Mouse (Mus musculus) C2C12 (cell line): ENCODE results near the gene Slc25a13. TPM values are rescaled to one million over a fixed set of nuclear protein-coding genes. Genes with fewer than 3 reads are reported as not detected.

Source experiments
- H3K27me3 ChIP-seq: one replicate; pipeline ENCODE4 v1.6.1; 2011; ENCODE audit not compliant: control insufficient read depth, insufficient read depth, insufficient read length
- H3K36me3 ChIP-seq: one replicate; pipeline ENCODE4 v1.6.1; 2011; ENCODE audit not compliant: control insufficient read depth, insufficient read depth
- H3K4me3 ChIP-seq: one replicate; pipeline ENCODE4 v1.5.1; 2011; ENCODE audit warnings: mild to moderate bottlenecking, control low read depth; ENCODE audit not compliant: poor library complexity, insufficient read depth, severe bottlenecking
- H3K79me2 ChIP-seq: one replicate; pipeline ENCODE4 v1.6.1; 2011; ENCODE audit not compliant: control insufficient read depth, insufficient read depth
- H3K79me3 ChIP-seq: one replicate; pipeline ENCODE4 v1.6.1; 2011; ENCODE audit warnings: low read depth, control low read depth
- H3ac ChIP-seq: one replicate; pipeline ENCODE3; 2011; ENCODE audit warnings: low read depth; ENCODE audit not compliant: control insufficient read depth, insufficient read length
- CEBPB ChIP-seq: IDR thresholded peaks from one replicate; pipeline ENCODE4 v1.6.1; 2011; ENCODE audit warnings: low read depth, mild to moderate bottlenecking, control low read depth, moderate library complexity
- CTCF ChIP-seq: IDR thresholded peaks from one replicate; pipeline ENCODE4 v1.5.1; 2011; ENCODE audit not compliant: control insufficient read depth, insufficient read depth, insufficient read length
- FOSL1 ChIP-seq: IDR thresholded peaks from one replicate; pipeline ENCODE4 v1.8.0; 2011; ENCODE audit warnings: mild to moderate bottlenecking, low read length; ENCODE audit not compliant: poor library complexity, insufficient read depth, severe bottlenecking
- MAX ChIP-seq: IDR thresholded peaks from one replicate; pipeline ENCODE4 v1.6.1; 2011; ENCODE audit warnings: mild to moderate bottlenecking, control low read depth
- MYOD1 ChIP-seq: IDR thresholded peaks from one replicate; pipeline ENCODE4 v1.6.1; 2011; ENCODE audit warnings: low read depth; ENCODE audit not compliant: control insufficient read depth, insufficient read length
- MYOG ChIP-seq: IDR thresholded peaks from one replicate; pipeline ENCODE4 v1.6.1; 2011; ENCODE audit not compliant: control insufficient read depth, insufficient read length; ENCODE audit errors: extremely low read depth
- USF1 ChIP-seq: IDR thresholded peaks from one replicate; pipeline ENCODE4 v1.6.1; 2011; ENCODE audit warnings: low read depth, mild to moderate bottlenecking, control low read depth, moderate library complexity
- polyA plus RNA-seq: library from polyadenylated mRNA; unstranded; fragments of >200 nt; fragmentation: generic; extraction: Trizol; gene quantifications from one replicate; pipeline ENCODE4 v1.2.1, GENCODE M21; 2012; ENCODE audit warnings: missing spikeins

Slc25a13 gene
- polyA plus RNA-seq, 1 experiment: 0.69 TPM

- Histone ChIP-seq H3K36me3 (no peaks in the 10 kb centered on the region), H3ac (no peak overlapping the region), H3K79me2 (no peaks in the 10 kb centered on the region), H3K27me3 (no peaks in the 10 kb centered on the region), H3K4me3 (no peak overlapping the region), H3K79me3 (no peaks in the 10 kb centered on the region)
- TF ChIP-seq CTCF (no peak), MAX (no peak), MYOG (no peak), MYOD1 (no peak), CEBPB (no peak), USF1 (no peak), FOSL1 (no peak)
Observed at GRCm38 (mm10) chr6:6053946-6054345, 163.0 kb downstream of the Slc25a13 start.

- Histone ChIP-seq H3ac (no peak overlapping the region), H3K79me2 (no peaks in the 10 kb centered on the region), H3K36me3 (no peaks in the 10 kb centered on the region), H3K27me3 (no peaks in the 10 kb centered on the region), H3K4me3 (no peak overlapping the region), H3K79me3 (no peaks in the 10 kb centered on the region)
- TF ChIP-seq MAX (no peak), MYOD1 (no peak), CEBPB (no peak), CTCF (no peak), MYOG (no peak), FOSL1 (no peak), USF1 (no peak)
Observed at GRCm38 (mm10) chr6:6052696-6053095, 164.3 kb downstream of the Slc25a13 start.

GRCm38 (mm10) chr6:6046729-6047424 is 170.1 kb downstream of the Slc25a13 start:
- H3K4me3 ChIP-seq: no peak overlapping the region
- H3K79me2 ChIP-seq: no peaks in the 10 kb centered on the region
- H3K27me3 ChIP-seq: peaks cover 3% of the 10 kb centered on the region
- no peaks in the 10 kb centered on the region for H3K79me3 ChIP-seq
- no peak overlapping the region for H3ac ChIP-seq
- H3K36me3 ChIP-seq: no peaks in the 10 kb centered on the region
- TF ChIP-seq MYOD1: no peak
- TF ChIP-seq CEBPB: no peak
- no peak for TF ChIP-seq USF1

- Histone ChIP-seq H3K79me2 (no peaks in the 10 kb centered on the region), H3K27me3 (no peaks in the 10 kb centered on the region), H3K79me3 (no peaks in the 10 kb centered on the region), H3K4me3 (no peak overlapping the region), H3ac (no peak overlapping the region), H3K36me3 (no peaks in the 10 kb centered on the region)
- TF ChIP-seq FOSL1 (no peak), USF1 (no peak), MYOD1 (no peak), CTCF (no peak), MAX (no peak), CEBPB (no peak), MYOG (no peak)
Observed at GRCm38 (mm10) chr6:6038773-6039550, 178.0 kb downstream of the Slc25a13 start.

- Histone ChIP-seq H3K36me3 (no peaks in the 10 kb centered on the region), H3K4me3 (no peak overlapping the region), H3K79me2 (no peaks in the 10 kb centered on the region), H3ac (no peak overlapping the region), H3K79me3 (no peaks in the 10 kb centered on the region), H3K27me3 (no peaks in the 10 kb centered on the region)
- no peak for TF ChIP-seq CEBPB
- no peak for TF ChIP-seq MYOG
- TF ChIP-seq MYOD1: no peak
Observed at GRCm38 (mm10) chr6:6027664-6028063, 189.3 kb downstream of the Slc25a13 start.

- no peaks in the 10 kb centered on the region for H3K79me3 ChIP-seq
- no peaks in the 10 kb centered on the region for H3K36me3 ChIP-seq
- H3ac ChIP-seq: no peak overlapping the region
- no peak overlapping the region for H3K4me3 ChIP-seq
- H3K79me2 ChIP-seq: no peaks in the 10 kb centered on the region
- TF ChIP-seq FOSL1: no peak
- no peak for TF ChIP-seq USF1
- no peak for TF ChIP-seq MAX
- no peak for TF ChIP-seq MYOG
- no peak for TF ChIP-seq MYOD1
- no peak for TF ChIP-seq CTCF
- no peak for TF ChIP-seq CEBPB
- no peaks in the 10 kb centered on the region for H3K27me3 ChIP-seq
Observed at GRCm38 (mm10) chr6:6023976-6024375, 193.0 kb downstream of the Slc25a13 start.
